Mouse (Mus musculus): ENCODE results near the gene Neurog1. TPM values are rescaled to one million over a fixed set of nuclear protein-coding genes. Genes with fewer than 3 reads are reported as not detected.

Neurog1 gene
- not detected in 2 replicates for polyA plus RNA-seq (2014; fragmentation: Nextera tagmentation; extraction: Ambion mirVana)

- Histone ChIP-seq H3K9me3 (ENCODE audit: control insufficient read depth, low read length) (no peaks in the 10 kb centered on the region), H3K4me3 (ENCODE audit: low read depth, low read length) (peak within 1 kb of the TSS; percentile 28; the same call in 1 of the 2 replicates), H3K36me3 (ENCODE audit: control insufficient read depth, insufficient read depth, low read length) (no peaks in the 10 kb centered on the region), H3K4me2 (peak within 1 kb of the TSS; percentile 48), H3K27me3 (replicated peaks; ENCODE audit: control insufficient read depth, insufficient read depth, low read length) (peaks cover 99% of the 10 kb centered on the region), H3K9ac (ENCODE audit: low read depth, low read length) (no peak within 1 kb of the TSS), H3K4me1 (replicated peaks; ENCODE audit: control insufficient read depth, insufficient read depth, low read length) (no peaks in the 10 kb centered on the region), H3K27ac (ENCODE audit: low read depth, low read length) (no peak within 1 kb of the TSS)
- 1% methylated on average over 64 of the region's 65 CpGs for WGBS
- DNase-seq (ENCODE audit: low spot score) (no peak), ATAC-seq (replicated peaks; ENCODE audit: low FRiP score) (no peak)
These were observed at the start of gene Neurog1 for GRCm38 (mm10) chr13:56251924-56252619. Gene Neurog1, minus strand, starts transcription at chr13:56252163.

- 86% methylated on average over 11 of the region's 11 CpGs for WGBS
- DNase-seq (ENCODE audit: low spot score): no peak
These were observed 47.4 kb upstream of the Neurog1 start for GRCm38 (mm10) chr13:56299336-56299735.

GRCm38 (mm10) chr13:56296659-56297020 lies 44.7 kb upstream of the Neurog1 start:
- Histone ChIP-seq H3K9me3 (ENCODE audit: control insufficient read depth, low read length) (no peaks in the 10 kb centered on the region), H3K9ac (ENCODE audit: low read depth, low read length) (no peak overlapping the region), H3K4me1 (replicated peaks; ENCODE audit: control insufficient read depth, insufficient read depth, low read length) (no peaks in the 10 kb centered on the region), H3K27ac (ENCODE audit: low read depth, low read length) (no peak overlapping the region), H3K4me3 (ENCODE audit: low read depth, low read length) (peak overlapping the region; percentile 41; the same call in 1 of the 2 replicates), H3K36me3 (ENCODE audit: control insufficient read depth, insufficient read depth, low read length) (no peaks in the 10 kb centered on the region), H3K27me3 (replicated peaks; ENCODE audit: control insufficient read depth, insufficient read depth, low read length) (peaks cover 68% of the 10 kb centered on the region), H3K4me2 (peak overlapping the region; percentile 64)
- DNase-seq (ENCODE audit: low spot score) (no peak), ATAC-seq (replicated peaks; ENCODE audit: low FRiP score) (no peak)
- WGBS: 11% methylated on average over 8 of the region's 8 CpGs

More at GRCm38 (mm10) chr13:56299336-56299735, 47.4 kb upstream of the Neurog1 start:
- Histone ChIP-seq H3K36me3 (ENCODE audit: control insufficient read depth, insufficient read depth, low read length) (no peaks in the 10 kb centered on the region), H3K4me2 (no peak overlapping the region), H3K4me3 (ENCODE audit: low read depth, low read length) (no peak overlapping the region), H3K27ac (ENCODE audit: low read depth, low read length) (no peak overlapping the region), H3K4me1 (replicated peaks; ENCODE audit: control insufficient read depth, insufficient read depth, low read length) (no peaks in the 10 kb centered on the region), H3K9me3 (ENCODE audit: control insufficient read depth, low read length) (no peaks in the 10 kb centered on the region), H3K27me3 (replicated peaks; ENCODE audit: control insufficient read depth, insufficient read depth, low read length) (peaks cover 43% of the 10 kb centered on the region), H3K9ac (ENCODE audit: low read depth, low read length) (no peak overlapping the region)
- no peak for ATAC-seq (replicated peaks; ENCODE audit: low FRiP score)

GRCm38 (mm10) chr13:56295943-56296658 lies 44.1 kb upstream of the Neurog1 start, which contains the start of gene Cxcl14:
Gene Cxcl14, minus strand, starts transcription at chr13:56296551.
- Histone ChIP-seq H3K4me2 (peak within 1 kb of the TSS; percentile 64), H3K4me3 (ENCODE audit: low read depth, low read length) (peak within 1 kb of the TSS; percentile 41), H3K4me1 (replicated peaks; ENCODE audit: control insufficient read depth, insufficient read depth, low read length) (no peaks in the 10 kb centered on the region), H3K36me3 (ENCODE audit: control insufficient read depth, insufficient read depth, low read length) (no peaks in the 10 kb centered on the region), H3K27ac (ENCODE audit: low read depth, low read length) (no peak within 1 kb of the TSS), H3K9me3 (ENCODE audit: control insufficient read depth, low read length) (no peaks in the 10 kb centered on the region), H3K27me3 (replicated peaks; ENCODE audit: control insufficient read depth, insufficient read depth, low read length) (peaks cover 71% of the 10 kb centered on the region), H3K9ac (ENCODE audit: low read depth, low read length) (no peak within 1 kb of the TSS)
- ATAC-seq (replicated peaks; ENCODE audit: low FRiP score): no peak
- DNase-seq (ENCODE audit: low spot score): no peak
- WGBS: 4% methylated on average over 65 of the region's 76 CpGs

GRCm38 (mm10) chr13:56295586-56295942 lies 43.6 kb upstream of the Neurog1 start:
- H3K27me3 ChIP-seq (replicated peaks; ENCODE audit: control insufficient read depth, insufficient read depth, low read length): peaks cover 71% of the 10 kb centered on the region
- no peaks in the 10 kb centered on the region for H3K36me3 ChIP-seq (ENCODE audit: control insufficient read depth, insufficient read depth, low read length)
- H3K4me1 ChIP-seq (replicated peaks; ENCODE audit: control insufficient read depth, insufficient read depth, low read length): no peaks in the 10 kb centered on the region
- peak overlapping the region; percentile 41 for H3K4me3 ChIP-seq (ENCODE audit: low read depth, low read length)
- no peaks in the 10 kb centered on the region for H3K9me3 ChIP-seq (ENCODE audit: control insufficient read depth, low read length)
- peak overlapping the region; percentile 64 for H3K4me2 ChIP-seq
- DNase-seq (ENCODE audit: low spot score) (no peak), ATAC-seq (replicated peaks; ENCODE audit: low FRiP score) (no peak)
- 7% methylated on average over 13 of the region's 13 CpGs for WGBS
- H3K9ac ChIP-seq (ENCODE audit: low read depth, low read length): no peak overlapping the region
- no peak overlapping the region for H3K27ac ChIP-seq (ENCODE audit: low read depth, low read length)

GRCm38 (mm10) chr13:56294908-56295307 lies 42.9 kb upstream of the Neurog1 start:
- H3K4me1 ChIP-seq (replicated peaks; ENCODE audit: control insufficient read depth, insufficient read depth, low read length): no peaks in the 10 kb centered on the region
- peaks cover 71% of the 10 kb centered on the region for H3K27me3 ChIP-seq (replicated peaks; ENCODE audit: control insufficient read depth, insufficient read depth, low read length)
- H3K27ac ChIP-seq (ENCODE audit: low read depth, low read length): no peak overlapping the region
- DNase-seq (ENCODE audit: low spot score) (no peak), ATAC-seq (replicated peaks; ENCODE audit: low FRiP score) (no peak)
- 4% methylated on average over 10 of the region's 10 CpGs for WGBS
- 0 out of 2 replicates have a peak, but pooled peaks cover 4% of the 10 kb centered on the region for H3K9me3 ChIP-seq (ENCODE audit: control insufficient read depth, low read length)
- H3K4me2 ChIP-seq: no peak overlapping the region
- H3K36me3 ChIP-seq (ENCODE audit: control insufficient read depth, insufficient read depth, low read length): no peaks in the 10 kb centered on the region
- H3K4me3 ChIP-seq (ENCODE audit: low read depth, low read length): no peak overlapping the region
- no peak overlapping the region for H3K9ac ChIP-seq (ENCODE audit: low read depth, low read length)

GRCm38 (mm10) chr13:56289998-56290397 lies 38.0 kb upstream of the Neurog1 start:
- Histone ChIP-seq H3K27ac (ENCODE audit: low read depth, low read length) (no peak overlapping the region), H3K4me3 (ENCODE audit: low read depth, low read length) (no peak overlapping the region), H3K4me2 (no peak overlapping the region), H3K36me3 (ENCODE audit: control insufficient read depth, insufficient read depth, low read length) (no peaks in the 10 kb centered on the region), H3K9ac (ENCODE audit: low read depth, low read length) (no peak overlapping the region), H3K27me3 (replicated peaks; ENCODE audit: control insufficient read depth, insufficient read depth, low read length) (peaks cover 37% of the 10 kb centered on the region), H3K9me3 (ENCODE audit: control insufficient read depth, low read length) (0 out of 2 replicates have a peak, but pooled peaks cover 4% of the 10 kb centered on the region), H3K4me1 (replicated peaks; ENCODE audit: control insufficient read depth, insufficient read depth, low read length) (no peaks in the 10 kb centered on the region)
- no peak for DNase-seq (ENCODE audit: low spot score)
- WGBS: 73% methylated on average over 6 of the region's 6 CpGs
- no peak for ATAC-seq (replicated peaks; ENCODE audit: low FRiP score)

GRCm38 (mm10) chr13:56289261-56289660 lies 37.3 kb upstream of the Neurog1 start:
- Histone ChIP-seq H3K4me2 (no peak overlapping the region), H3K9ac (ENCODE audit: low read depth, low read length) (no peak overlapping the region), H3K27me3 (replicated peaks; ENCODE audit: control insufficient read depth, insufficient read depth, low read length) (peaks cover 30% of the 10 kb centered on the region), H3K36me3 (ENCODE audit: control insufficient read depth, insufficient read depth, low read length) (no peaks in the 10 kb centered on the region), H3K9me3 (ENCODE audit: control insufficient read depth, low read length) (0 out of 2 replicates have a peak, but pooled peaks cover 4% of the 10 kb centered on the region), H3K4me3 (ENCODE audit: low read depth, low read length) (no peak overlapping the region), H3K4me1 (replicated peaks; ENCODE audit: control insufficient read depth, insufficient read depth, low read length) (no peaks in the 10 kb centered on the region), H3K27ac (ENCODE audit: low read depth, low read length) (no peak overlapping the region)
- 71% methylated on average over 11 of the region's 11 CpGs for WGBS
- no peak for ATAC-seq (replicated peaks; ENCODE audit: low FRiP score)
- no peak for DNase-seq (ENCODE audit: low spot score)

Measured in liver, embryonic 11.5 days (tissue).